Mouse (Mus musculus): Measurements from ENCODE around the gene Rcor2.

Rcor2 gene

GRCm38 (mm10) chr19:7294098-7294876 is 27.2 kb downstream of the Rcor2 start:
- DNase-seq (ENCODE audit: low spot score) = no peak

DNA sequence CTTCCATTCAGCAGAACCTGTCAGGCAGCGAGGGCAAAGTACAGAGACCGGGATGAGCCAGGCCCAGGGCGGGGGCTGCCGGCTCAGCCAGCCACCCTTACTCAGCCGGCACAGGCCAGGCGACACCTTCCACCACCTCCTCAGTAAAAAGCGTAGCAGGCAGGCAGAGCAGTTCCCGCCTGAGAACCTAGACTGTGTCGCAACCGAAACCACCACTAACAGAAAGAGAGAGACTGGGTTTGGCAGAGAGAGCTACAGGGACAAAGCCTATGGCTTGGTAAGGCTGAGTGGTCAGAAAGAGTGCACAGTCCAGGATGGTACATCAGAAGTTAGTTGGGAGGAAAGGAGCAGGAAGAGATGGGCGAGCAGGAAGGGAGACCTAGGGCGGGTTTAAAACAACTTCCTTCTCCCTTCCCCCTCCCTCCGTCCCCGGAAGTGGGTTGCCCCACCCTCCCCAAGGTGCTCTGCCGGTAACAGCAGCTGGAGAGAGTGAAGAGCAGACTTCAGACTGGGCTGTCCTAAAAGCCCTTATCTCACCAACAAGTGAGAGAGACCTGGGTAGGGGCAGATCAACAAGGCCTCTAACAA is 28.0 kb downstream of the Rcor2 start:
- DNase-seq (ENCODE audit: low spot score) = no peak

GRCm38 (mm10) chr19:7295959-7296358 is 28.8 kb downstream of the Rcor2 start:
- no peak for DNase-seq (ENCODE audit: low spot score)

DNA sequence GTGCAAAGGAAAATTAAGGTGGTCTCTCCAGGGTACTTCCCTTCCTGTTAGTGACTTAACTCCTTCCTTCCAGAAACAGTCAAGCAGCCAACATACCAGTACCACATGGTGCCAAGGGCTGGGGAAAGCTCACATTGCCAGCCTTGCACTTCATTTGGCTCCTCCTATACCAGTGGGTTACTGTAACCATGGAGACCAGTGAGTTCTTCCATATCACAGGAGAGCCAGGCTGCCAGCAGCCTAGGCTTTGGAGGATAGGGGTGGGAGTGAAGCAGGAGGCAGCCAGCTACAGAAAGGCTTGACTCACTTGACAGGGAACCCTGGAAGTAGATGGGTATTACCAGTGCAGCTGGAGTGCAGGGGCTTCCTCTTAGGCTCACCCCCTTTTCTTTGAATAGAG is 31.9 kb downstream of the Rcor2 start:
- no peak for DNase-seq (ENCODE audit: low spot score)

DNA sequence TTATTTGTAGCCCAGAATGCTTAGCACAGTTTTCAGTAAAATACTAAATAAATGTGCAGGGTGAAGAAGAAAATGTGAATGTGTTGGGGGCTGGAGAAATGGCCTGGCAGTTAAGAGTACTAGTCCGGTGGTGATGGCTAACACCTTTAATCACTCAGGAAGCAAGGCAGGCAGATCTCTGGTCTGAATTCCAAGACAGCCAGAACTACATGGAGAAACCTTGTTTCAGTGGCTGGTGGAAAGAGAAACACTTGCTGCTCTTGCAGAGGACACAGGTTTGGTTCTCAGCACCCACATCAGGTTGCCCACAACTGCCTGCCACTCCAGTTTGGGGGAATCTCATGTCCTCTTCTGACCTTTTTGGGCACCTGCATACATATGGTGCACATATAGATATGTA is 33.0 kb downstream of the Rcor2 start:
- no peak for DNase-seq (ENCODE audit: low spot score)

GRCm38 (mm10) chr19:7301647-7302492 is 34.7 kb downstream of the Rcor2 start:
- no peak for DNase-seq (ENCODE audit: low spot score)

DNA sequence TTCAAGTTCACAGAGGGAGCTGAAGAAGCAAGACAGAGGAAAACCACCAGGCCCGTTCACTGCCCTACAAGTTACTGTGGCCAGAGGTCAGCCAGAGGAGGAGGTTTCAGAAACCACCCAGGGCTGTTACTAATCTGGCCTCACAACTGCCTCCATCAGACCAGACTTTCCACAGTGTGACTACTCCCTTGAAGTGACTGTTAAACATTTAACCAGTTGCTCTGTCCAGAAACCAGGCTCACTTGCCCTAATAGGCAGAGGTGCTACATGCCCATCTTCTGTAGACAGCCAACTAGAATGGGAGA is 35.3 kb downstream of the Rcor2 start:
- DNase-seq (ENCODE audit: low spot score) = no peak

- DNase-seq (ENCODE audit: low spot score) = no peak
Observed at GRCm38 (mm10) chr19:7303796-7304195, 36.7 kb downstream of the Rcor2 start.

DNA sequence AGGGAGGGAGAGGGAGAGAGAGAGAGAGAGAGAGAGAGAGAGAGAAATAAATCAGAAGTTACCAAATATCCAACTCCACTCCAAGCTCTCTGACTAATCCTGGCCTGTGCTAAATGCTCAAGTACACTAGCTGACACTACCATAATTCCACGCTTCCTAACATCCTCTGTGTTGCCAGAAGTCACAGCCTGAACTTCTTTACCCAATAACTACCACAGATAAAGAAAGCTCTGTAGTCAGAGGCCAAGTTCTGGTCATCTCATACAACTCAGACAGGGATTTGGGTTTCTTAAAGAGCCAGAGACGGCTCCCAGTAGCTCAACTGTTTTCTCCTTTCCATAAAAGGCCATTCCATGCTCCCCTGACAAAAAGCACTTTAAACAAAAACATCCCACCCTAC is 37.7 kb downstream of the Rcor2 start:
- DNase-seq (ENCODE audit: low spot score) = no peak

GRCm38 (mm10) chr19:7305380-7306310 is 38.5 kb downstream of the Rcor2 start:
- no peak for DNase-seq (ENCODE audit: low spot score)

GRCm38 (mm10) chr19:7306968-7307367 is 39.8 kb downstream of the Rcor2 start:
- DNase-seq (ENCODE audit: low spot score) = no peak

DNA sequence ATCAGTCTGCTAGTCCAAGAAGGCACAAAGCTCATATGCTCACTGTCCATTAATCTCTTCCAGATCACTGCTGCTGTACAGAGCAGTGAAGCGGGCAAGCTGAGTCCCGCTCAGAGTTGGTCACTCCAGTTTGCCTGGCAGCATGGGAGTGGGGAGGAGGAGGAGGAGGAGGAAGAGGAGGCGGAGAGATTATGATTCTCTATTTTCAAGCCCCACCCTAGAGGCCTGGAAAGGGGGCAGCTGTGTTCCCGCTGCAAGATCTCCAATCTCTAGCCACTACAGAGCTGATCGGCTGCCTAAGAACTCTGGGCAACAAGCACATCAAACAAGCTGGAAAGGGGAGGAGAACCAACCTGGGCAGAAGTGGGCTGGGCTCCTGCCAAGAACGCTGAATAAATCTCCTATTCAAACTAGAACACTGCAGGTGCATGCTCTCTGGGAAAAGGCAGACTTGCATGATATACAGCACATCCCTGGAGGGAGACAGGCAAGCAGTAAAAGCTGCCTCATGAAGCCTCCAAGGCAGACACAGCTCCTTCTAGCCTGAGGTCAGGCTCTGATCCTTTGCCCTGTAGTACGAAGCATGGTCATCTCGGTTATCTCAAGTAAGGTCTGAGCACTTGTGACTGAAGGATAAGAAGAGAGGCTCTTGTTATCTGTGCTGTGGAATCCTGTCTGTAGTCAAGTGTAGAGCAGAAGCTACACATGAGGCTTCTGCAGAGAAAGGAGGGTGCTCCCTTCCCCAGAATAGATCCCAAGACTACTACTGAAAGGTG is 41.1 kb downstream of the Rcor2 start:
- DNase-seq (ENCODE audit: low spot score) = no peak

GRCm38 (mm10) chr19:7309738-7310330 is 42.7 kb downstream of the Rcor2 start:
- DNase-seq (ENCODE audit: low spot score) = no peak

DNA sequence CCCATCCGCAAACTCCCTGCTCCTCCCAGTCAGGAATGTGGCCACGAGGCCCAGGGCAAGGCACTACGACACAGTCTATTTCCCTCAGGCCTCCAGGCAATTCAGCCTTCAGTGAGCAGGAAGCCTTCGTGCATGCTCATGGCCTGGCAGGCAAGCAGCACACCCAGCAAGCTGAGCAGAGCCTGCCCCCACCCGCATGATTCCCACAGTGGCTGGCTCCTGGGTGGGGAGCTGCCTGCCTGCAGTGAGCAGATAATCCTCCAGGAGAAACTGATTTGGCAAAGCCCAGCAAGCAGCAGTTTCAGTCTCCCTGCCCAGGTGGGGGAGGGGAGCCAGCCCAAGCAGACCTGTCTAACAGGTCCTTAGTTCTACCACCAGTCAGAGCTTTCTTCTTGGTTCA is 43.6 kb downstream of the Rcor2 start:
- peak; percentile 65 for DNase-seq (ENCODE audit: low spot score)

DNA sequence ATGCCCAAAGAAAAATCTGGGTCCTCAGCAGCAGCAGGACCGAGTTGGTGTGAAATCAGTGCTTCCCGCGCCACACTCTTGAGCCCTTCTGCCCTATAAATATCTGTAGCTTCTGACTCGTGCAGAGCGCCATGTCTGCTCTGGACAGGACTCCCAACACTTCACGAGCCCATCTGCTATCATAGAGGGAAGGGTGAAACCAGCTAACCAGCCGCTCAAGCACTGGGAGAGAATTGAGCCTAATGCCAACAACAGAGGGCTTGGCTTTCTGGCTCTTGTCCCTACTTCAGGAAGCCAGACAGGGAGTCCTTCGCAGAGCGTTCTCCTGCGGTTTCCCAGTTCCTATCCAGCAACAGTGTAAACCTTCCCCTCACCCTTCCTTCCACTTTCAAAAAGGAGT is 44.2 kb downstream of the Rcor2 start:
- DNase-seq (ENCODE audit: low spot score) = no peak

DNA sequence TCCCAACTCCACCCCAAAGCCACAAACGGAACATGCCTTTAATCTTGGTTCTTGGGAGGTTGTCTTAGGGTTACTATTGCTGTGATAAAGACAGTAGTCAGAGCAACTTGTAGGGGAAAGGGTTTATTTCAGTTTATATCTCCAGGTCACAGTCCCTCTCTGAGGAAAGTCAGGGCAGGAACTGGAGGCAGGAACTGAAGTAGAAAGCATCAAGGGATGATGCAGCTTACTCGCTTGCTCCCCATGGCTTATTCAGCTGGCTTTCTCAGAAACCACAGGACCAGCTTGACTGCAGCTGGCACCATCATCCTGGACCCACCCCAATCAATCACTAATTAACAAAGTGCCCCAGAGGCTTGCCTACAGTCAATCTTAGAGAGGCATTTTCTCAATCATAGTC is 46.5 kb downstream of the Rcor2 start:
- DNase-seq (ENCODE audit: low spot score) = no peak

- no peak for DNase-seq (ENCODE audit: low spot score)
Observed at GRCm38 (mm10) chr19:7314976-7315586, 48.0 kb downstream of the Rcor2 start.

GRCm38 (mm10) chr19:7315587-7315984 is 48.5 kb downstream of the Rcor2 start:
- DNase-seq (ENCODE audit: low spot score) = no peak

DNA sequence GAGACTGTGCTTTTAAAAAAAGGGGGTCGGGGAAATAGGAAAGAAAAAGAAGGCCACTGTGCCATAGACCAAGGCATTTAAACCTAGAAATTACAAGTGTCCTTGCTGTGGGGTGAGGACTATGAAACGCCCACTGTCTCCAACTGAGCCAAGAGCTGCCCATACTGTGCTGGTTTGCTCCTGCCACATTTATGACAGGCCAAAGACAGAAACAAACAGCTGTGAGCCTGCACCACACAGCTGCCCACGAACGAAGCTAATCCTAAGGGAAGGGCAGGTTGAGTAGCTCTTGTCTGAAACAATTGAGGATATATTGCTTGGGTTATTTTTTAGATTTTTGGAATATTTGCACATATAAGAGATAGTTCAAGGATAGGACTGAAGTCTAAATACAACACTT is 49.7 kb downstream of the Rcor2 start:
- no peak for DNase-seq (ENCODE audit: low spot score)

DNA sequence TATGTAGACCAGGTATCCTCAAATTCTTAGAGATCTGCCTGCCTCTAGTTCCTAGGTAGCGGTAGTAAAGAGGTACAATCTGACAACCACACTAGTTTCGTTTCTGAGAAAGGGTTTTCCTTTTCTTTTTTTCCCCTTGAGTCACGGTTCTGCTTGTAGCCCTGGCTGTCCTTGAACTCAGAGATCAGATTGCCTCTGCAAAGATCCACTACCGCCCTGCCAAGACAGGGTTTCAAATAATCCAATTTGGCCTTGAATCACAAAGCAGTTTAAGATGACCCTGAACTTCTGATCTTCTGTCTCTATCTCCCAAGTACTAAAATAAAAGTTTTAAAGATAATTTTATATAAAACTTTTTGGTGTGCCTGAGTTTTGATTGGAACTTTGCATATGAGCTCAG is 50.6 kb downstream of the Rcor2 start:
- DNase-seq (ENCODE audit: low spot score) = no peak

- no peak for DNase-seq (ENCODE audit: low spot score)
Observed at GRCm38 (mm10) chr19:7320181-7320580, 53.1 kb downstream of the Rcor2 start.
